Mouse (Mus musculus): ENCODE data around the gene Rora. TPM values are rescaled to one million over a fixed set of nuclear protein-coding genes. Genes with fewer than 3 reads are reported as not detected.
A peak's percentile ranks its signal among the peaks of the same experiment; 100 is the strongest.

The Rora gene
- polyA plus RNA-seq, 1 experiment from 2014 or later = 12.3 TPM

GRCm38 (mm10) chr9:68759324-68759723 lies 105.7 kb downstream of the Rora start:
- ATAC-seq (ENCODE audit: low read depth) (no peak), DNase-seq (ENCODE audit: low spot score) (no peak)
- Histone ChIP-seq H3K27ac (replicated peaks; ENCODE audit: low read depth, low read length) (no peak overlapping the region), H3K27me3 (replicated peaks; ENCODE audit: control insufficient read depth, insufficient read depth, low read length) (no peaks in the 10 kb centered on the region), H3K4me1 (ENCODE audit: control insufficient read depth, insufficient read depth, low read length) (peaks cover 25% of the 10 kb centered on the region; the same call in 1 of the 2 replicates), H3K36me3 (ENCODE audit: control insufficient read depth, insufficient read depth, low read length) (no peaks in the 10 kb centered on the region), H3K4me3 (ENCODE audit: low read depth, low read length) (no peak overlapping the region), H3K4me2 (ENCODE audit: low read depth, low read length) (no peak overlapping the region), H3K9ac (ENCODE audit: low read depth, low read length) (no peak overlapping the region), H3K9me3 (ENCODE audit: control insufficient read depth, low read length) (no peaks in the 10 kb centered on the region; the same call in 1 of the 2 replicates)
- WGBS = 78% methylated on average over 8 of the region's 8 CpGs

DNA sequence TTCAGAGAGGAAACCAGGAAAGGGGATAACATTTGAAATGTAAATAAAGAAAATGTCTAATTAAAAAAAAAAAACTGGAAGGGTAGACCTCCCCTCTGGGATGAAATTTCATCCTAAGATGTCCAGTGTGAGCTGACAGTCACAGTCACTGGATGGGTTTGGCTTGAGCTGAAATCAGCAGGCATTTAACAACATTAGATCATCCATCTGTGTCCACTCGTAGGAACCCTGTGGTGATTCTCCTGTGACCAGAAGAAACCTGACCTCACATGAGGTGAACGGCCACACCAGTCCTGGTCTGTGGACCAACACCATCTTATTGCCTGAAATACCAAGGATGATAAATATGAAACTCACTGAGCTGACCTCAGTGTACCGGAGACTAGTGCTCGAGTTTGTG lies 106.7 kb downstream of the Rora start:
- ATAC-seq (ENCODE audit: low read depth) = no peak
- Histone ChIP-seq H3K4me2 (ENCODE audit: low read depth, low read length) (no peak overlapping the region), H3K27me3 (replicated peaks; ENCODE audit: control insufficient read depth, insufficient read depth, low read length) (no peaks in the 10 kb centered on the region), H3K9ac (ENCODE audit: low read depth, low read length) (no peak overlapping the region), H3K4me1 (ENCODE audit: control insufficient read depth, insufficient read depth, low read length) (peaks cover 21% of the 10 kb centered on the region; the same call in 1 of the 2 replicates), H3K27ac (replicated peaks; ENCODE audit: low read depth, low read length) (no peak overlapping the region), H3K36me3 (ENCODE audit: control insufficient read depth, insufficient read depth, low read length) (no peaks in the 10 kb centered on the region), H3K4me3 (ENCODE audit: low read depth, low read length) (no peak overlapping the region), H3K9me3 (ENCODE audit: control insufficient read depth, low read length) (no peaks in the 10 kb centered on the region; the same call in 1 of the 2 replicates)
- no peak for DNase-seq (ENCODE audit: low spot score)
- 62% methylated on average over 4 of the region's 4 CpGs for WGBS

DNA sequence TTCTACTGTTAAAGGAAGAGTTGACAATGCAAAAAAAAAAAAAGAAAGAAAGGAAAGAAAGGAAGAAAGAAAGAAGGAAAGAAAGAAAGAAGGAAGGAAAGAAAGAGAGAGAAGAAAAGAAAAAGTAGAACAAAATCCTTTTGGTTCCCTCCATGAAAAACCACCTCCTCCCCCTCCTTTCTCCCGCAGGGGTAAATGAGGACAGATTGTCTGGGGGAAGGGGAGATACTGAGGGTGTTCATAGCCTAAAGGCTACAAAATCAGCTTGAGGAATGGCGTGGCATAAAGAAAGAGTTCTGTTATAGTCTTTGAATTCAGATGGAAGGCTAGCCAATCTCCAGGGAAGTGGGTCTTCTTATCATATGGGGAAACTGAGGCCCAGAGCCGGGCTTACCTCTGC lies 107.3 kb downstream of the Rora start:
- Histone ChIP-seq H3K9ac (ENCODE audit: low read depth, low read length) (no peak overlapping the region), H3K27ac (replicated peaks; ENCODE audit: low read depth, low read length) (no peak overlapping the region), H3K4me2 (ENCODE audit: low read depth, low read length) (no peak overlapping the region), H3K36me3 (ENCODE audit: control insufficient read depth, insufficient read depth, low read length) (no peaks in the 10 kb centered on the region), H3K9me3 (ENCODE audit: control insufficient read depth, low read length) (no peaks in the 10 kb centered on the region; the same call in 1 of the 2 replicates), H3K4me1 (ENCODE audit: control insufficient read depth, insufficient read depth, low read length) (peaks cover 17% of the 10 kb centered on the region; the same call in 1 of the 2 replicates), H3K27me3 (replicated peaks; ENCODE audit: control insufficient read depth, insufficient read depth, low read length) (no peaks in the 10 kb centered on the region), H3K4me3 (ENCODE audit: low read depth, low read length) (no peak overlapping the region)
- DNase-seq (ENCODE audit: low spot score) = no peak
- ATAC-seq (ENCODE audit: low read depth) = no peak
- 39% methylated on average over 3 of the region's 3 CpGs for WGBS

DNA sequence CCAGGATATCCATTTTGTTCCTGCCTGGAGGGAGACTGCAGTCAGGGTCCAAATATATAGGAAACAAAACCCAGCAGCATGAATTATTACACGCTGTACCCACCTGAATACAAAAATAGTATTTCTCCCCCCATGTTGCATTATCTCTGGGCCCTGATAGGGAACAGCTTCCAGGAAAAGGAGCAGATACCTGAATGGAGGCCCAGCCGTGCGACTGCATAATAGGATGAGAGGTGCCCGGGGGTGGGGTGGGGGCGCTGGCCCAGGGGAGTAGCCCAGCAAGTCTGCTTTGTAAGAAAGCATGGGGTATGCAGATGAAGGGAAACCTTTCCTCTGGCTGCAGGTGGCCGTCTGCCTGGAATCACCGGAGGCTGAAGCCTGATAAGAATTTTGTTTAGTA lies 108.1 kb downstream of the Rora start:
- 37% methylated on average over 7 of the region's 7 CpGs for WGBS
- Histone ChIP-seq H3K36me3 (ENCODE audit: control insufficient read depth, insufficient read depth, low read length) (no peaks in the 10 kb centered on the region), H3K27ac (replicated peaks; ENCODE audit: low read depth, low read length) (no peak overlapping the region), H3K27me3 (replicated peaks; ENCODE audit: control insufficient read depth, insufficient read depth, low read length) (no peaks in the 10 kb centered on the region), H3K4me2 (ENCODE audit: low read depth, low read length) (no peak overlapping the region), H3K9me3 (ENCODE audit: control insufficient read depth, low read length) (no peaks in the 10 kb centered on the region; the same call in 1 of the 2 replicates), H3K4me1 (ENCODE audit: control insufficient read depth, insufficient read depth, low read length) (peaks cover 17% of the 10 kb centered on the region; the same call in 1 of the 2 replicates), H3K4me3 (ENCODE audit: low read depth, low read length) (no peak overlapping the region), H3K9ac (ENCODE audit: low read depth, low read length) (no peak overlapping the region)
- ATAC-seq (ENCODE audit: low read depth) = no peak
- DNase-seq (ENCODE audit: low spot score) = no peak

DNA sequence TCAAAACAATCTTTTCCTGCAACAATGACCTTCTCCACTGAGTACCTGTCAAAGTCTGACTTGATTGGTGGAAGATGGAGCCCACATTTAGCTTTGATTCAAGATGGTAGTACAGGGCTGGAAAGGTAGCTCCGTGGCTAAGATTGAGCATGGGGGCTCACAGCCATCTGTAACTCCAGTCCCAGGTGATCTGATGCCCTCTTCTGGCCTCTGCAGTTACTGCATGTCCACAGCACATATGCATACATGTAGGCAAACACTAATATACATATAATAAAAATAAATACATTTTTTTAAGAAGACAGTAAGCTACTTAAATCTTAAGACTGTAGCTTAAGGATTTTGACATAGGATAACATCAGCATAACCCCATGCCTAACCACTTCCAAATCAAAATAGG lies 112.0 kb downstream of the Rora start:
- H3K4me2 ChIP-seq (ENCODE audit: low read depth, low read length) = no peak overlapping the region
- ATAC-seq (ENCODE audit: low read depth) (no peak), DNase-seq (ENCODE audit: low spot score) (no peak)
- H3K9ac ChIP-seq (ENCODE audit: low read depth, low read length) = no peak overlapping the region
- no peaks in the 10 kb centered on the region for H3K36me3 ChIP-seq (ENCODE audit: control insufficient read depth, insufficient read depth, low read length)
- H3K4me3 ChIP-seq (ENCODE audit: low read depth, low read length) = no peak overlapping the region
- H3K4me1 ChIP-seq (ENCODE audit: control insufficient read depth, insufficient read depth, low read length) = peaks cover 20% of the 10 kb centered on the region; the same call in 1 of the 2 replicates
- H3K27ac ChIP-seq (replicated peaks; ENCODE audit: low read depth, low read length) = no peak overlapping the region
- no peaks in the 10 kb centered on the region for H3K27me3 ChIP-seq (replicated peaks; ENCODE audit: control insufficient read depth, insufficient read depth, low read length)
- H3K9me3 ChIP-seq (ENCODE audit: control insufficient read depth, low read length) = no peaks in the 10 kb centered on the region
- 52% methylated on average over 1 of the region's 1 CpGs for WGBS

- ATAC-seq (ENCODE audit: low read depth) (no peak), DNase-seq (ENCODE audit: low spot score) (no peak)
Measured at GRCm38 (mm10) chr9:68769638-68770037, 116.1 kb downstream of the Rora start.

DNA sequence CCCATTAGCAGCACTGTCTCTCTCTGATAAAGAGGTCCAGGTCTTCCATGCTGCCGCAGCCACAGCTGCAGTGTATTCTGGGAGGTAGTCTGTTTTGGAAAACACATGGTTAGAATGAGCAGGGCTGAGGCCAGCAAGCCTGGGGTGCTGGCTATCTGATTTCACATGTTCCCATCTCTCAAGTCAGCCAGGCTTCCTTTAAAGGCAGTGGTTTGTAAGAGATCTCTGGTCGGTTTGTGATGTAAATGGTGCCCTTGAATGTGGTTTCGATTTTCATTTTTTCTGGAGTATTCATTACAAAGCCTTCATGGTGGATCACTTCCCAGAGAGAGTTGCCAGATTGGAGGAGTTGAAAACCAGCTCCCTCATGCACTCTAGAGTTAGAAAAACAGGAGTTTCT lies 117.8 kb downstream of the Rora start:
- DNase-seq (ENCODE audit: low spot score) (peak; percentile 72), ATAC-seq (ENCODE audit: low read depth) (0 out of 2 replicates have a peak, but pooled peaks have one; percentile 44)
- WGBS = 47% methylated on average over 3 of the region's 3 CpGs
- H3K9me3 ChIP-seq (ENCODE audit: control insufficient read depth, low read length) = no peaks in the 10 kb centered on the region
- no peak overlapping the region for H3K4me2 ChIP-seq (ENCODE audit: low read depth, low read length)
- H3K4me1 ChIP-seq (ENCODE audit: control insufficient read depth, insufficient read depth, low read length) = peaks cover 9% of the 10 kb centered on the region; the same call in 1 of the 2 replicates
- no peak overlapping the region for H3K27ac ChIP-seq (replicated peaks; ENCODE audit: low read depth, low read length)
- H3K27me3 ChIP-seq (replicated peaks; ENCODE audit: control insufficient read depth, insufficient read depth, low read length) = no peaks in the 10 kb centered on the region
- H3K4me3 ChIP-seq (ENCODE audit: low read depth, low read length) = no peak overlapping the region
- no peaks in the 10 kb centered on the region for H3K36me3 ChIP-seq (ENCODE audit: control insufficient read depth, insufficient read depth, low read length)
- H3K9ac ChIP-seq (ENCODE audit: low read depth, low read length) = no peak overlapping the region

More at GRCm38 (mm10) chr9:68769638-68770037, 116.1 kb downstream of the Rora start:
- Histone ChIP-seq H3K27ac (replicated peaks; ENCODE audit: low read depth, low read length) (no peak overlapping the region), H3K9ac (ENCODE audit: low read depth, low read length) (no peak overlapping the region), H3K4me1 (ENCODE audit: control insufficient read depth, insufficient read depth, low read length) (peaks cover 9% of the 10 kb centered on the region; the same call in 1 of the 2 replicates), H3K36me3 (ENCODE audit: control insufficient read depth, insufficient read depth, low read length) (no peaks in the 10 kb centered on the region), H3K27me3 (replicated peaks; ENCODE audit: control insufficient read depth, insufficient read depth, low read length) (no peaks in the 10 kb centered on the region), H3K4me3 (ENCODE audit: low read depth, low read length) (no peak overlapping the region), H3K9me3 (ENCODE audit: control insufficient read depth, low read length) (no peaks in the 10 kb centered on the region), H3K4me2 (ENCODE audit: low read depth, low read length) (no peak overlapping the region)
- 29% methylated on average over 1 of the region's 1 CpGs for WGBS

- WGBS = 83% methylated on average over 3 of the region's 3 CpGs
Measured at GRCm38 (mm10) chr9:68773770-68774169, 120.2 kb downstream of the Rora start.

DNA sequence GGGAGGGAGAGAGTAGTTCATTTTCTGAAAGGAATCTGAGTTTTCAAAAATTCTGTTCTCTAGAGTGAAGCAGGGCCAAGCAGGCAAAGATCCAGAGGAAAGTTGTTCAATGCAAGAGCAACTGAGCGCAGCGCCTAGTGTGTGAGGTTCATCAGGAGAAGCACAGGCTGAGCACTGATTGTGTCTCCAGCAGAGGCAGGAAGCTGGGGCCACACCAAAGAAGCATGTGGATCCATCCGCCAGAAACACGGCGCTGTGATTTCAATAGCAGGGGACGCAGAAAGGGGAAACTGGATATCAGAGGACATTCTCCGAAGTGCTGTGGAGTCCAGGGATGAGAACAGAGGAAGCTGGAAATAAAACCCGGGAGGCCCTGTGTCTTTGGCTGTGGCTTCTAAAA lies 128.4 kb downstream of the Rora start:
- H3K27ac ChIP-seq (replicated peaks; ENCODE audit: low read depth, low read length) = no peak overlapping the region
- H3K4me3 ChIP-seq (ENCODE audit: low read depth, low read length) = no peak overlapping the region
- H3K9me3 ChIP-seq (ENCODE audit: control insufficient read depth, low read length) = no peaks in the 10 kb centered on the region
- ATAC-seq (ENCODE audit: low read depth) (no peak), DNase-seq (ENCODE audit: low spot score) (peak; percentile 48)
- H3K36me3 ChIP-seq (ENCODE audit: control insufficient read depth, insufficient read depth, low read length) = no peaks in the 10 kb centered on the region
- no peak overlapping the region for H3K4me2 ChIP-seq (ENCODE audit: low read depth, low read length)
- peaks cover 9% of the 10 kb centered on the region; the same call in 1 of the 2 replicates for H3K4me1 ChIP-seq (ENCODE audit: control insufficient read depth, insufficient read depth, low read length)
- H3K27me3 ChIP-seq (replicated peaks; ENCODE audit: control insufficient read depth, insufficient read depth, low read length) = no peaks in the 10 kb centered on the region
- H3K9ac ChIP-seq (ENCODE audit: low read depth, low read length) = no peak overlapping the region
- 59% methylated on average over 8 of the region's 8 CpGs for WGBS

More at GRCm38 (mm10) chr9:68773770-68774169, 120.2 kb downstream of the Rora start:
- no peak for DNase-seq (ENCODE audit: low spot score)
- Histone ChIP-seq H3K9me3 (ENCODE audit: control insufficient read depth, low read length) (no peaks in the 10 kb centered on the region), H3K27ac (replicated peaks; ENCODE audit: low read depth, low read length) (no peak overlapping the region), H3K27me3 (replicated peaks; ENCODE audit: control insufficient read depth, insufficient read depth, low read length) (no peaks in the 10 kb centered on the region), H3K4me1 (ENCODE audit: control insufficient read depth, insufficient read depth, low read length) (peaks cover 10% of the 10 kb centered on the region; the same call in 1 of the 2 replicates), H3K36me3 (ENCODE audit: control insufficient read depth, insufficient read depth, low read length) (no peaks in the 10 kb centered on the region), H3K4me3 (ENCODE audit: low read depth, low read length) (no peak overlapping the region), H3K4me2 (ENCODE audit: low read depth, low read length) (no peak overlapping the region), H3K9ac (ENCODE audit: low read depth, low read length) (no peak overlapping the region)
- no peak for ATAC-seq (ENCODE audit: low read depth)
